Mouse (Mus musculus): ENCODE measurements around the gene Ube2o.

DNA sequence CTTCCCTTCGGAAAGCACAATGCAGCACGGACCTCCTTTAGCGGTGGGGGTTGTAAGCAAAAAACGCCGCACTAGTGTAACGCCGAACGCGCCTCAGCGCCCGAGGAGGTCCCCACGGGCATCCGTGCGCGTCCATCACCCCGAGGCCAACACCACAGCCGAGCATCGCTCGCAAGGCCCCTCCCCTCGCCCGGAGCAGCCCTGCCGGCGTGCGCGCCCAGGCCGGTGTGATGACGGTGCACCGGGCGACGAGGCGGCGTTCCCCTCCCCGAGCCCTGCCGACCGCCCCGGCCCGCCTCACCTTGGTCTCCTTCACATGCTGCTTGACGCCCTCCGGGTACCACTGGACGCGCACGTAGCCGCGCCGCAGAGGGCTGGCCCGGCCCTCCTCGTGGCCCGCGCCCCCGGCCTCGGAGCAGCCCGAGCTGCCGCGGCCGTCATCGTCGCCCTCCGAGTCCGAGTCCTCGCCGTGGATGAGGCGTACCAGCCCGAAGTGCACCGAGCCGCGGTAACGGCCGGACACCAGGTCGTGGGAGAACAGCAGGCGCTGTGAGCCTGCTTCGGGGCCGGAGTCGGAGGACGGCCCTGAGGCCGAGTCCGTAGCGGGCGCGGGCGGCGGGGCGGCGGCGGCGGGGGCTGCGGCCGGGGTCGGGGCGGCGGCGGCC lies 404 bp downstream of the Ube2o start:
- TF ChIP-seq CTCF (IDR thresholded peaks at IDR 0.05; ENCODE audit: low read depth), result no peak
- TF ChIP-seq EP300 (IDR thresholded peaks at IDR 0.05; ENCODE audit: low read depth), result no peak

Data from heart, postnatal 0 days (tissue).